Mouse (Mus musculus): Measurements from ENCODE around the gene Ttc9c. TPM values are rescaled to one million over a fixed set of nuclear protein-coding genes. Genes with fewer than 3 reads are reported as not detected.

Gene Ttc9c
- polyA plus RNA-seq, 1 experiment from 2014 or later: 25.1 TPM

- WGBS (ENCODE audit: insufficient replicate concordance): 19% methylated on average over 5 of the region's 5 CpGs
- H3K36me3 ChIP-seq: peaks cover 57% of the 10 kb centered on the region
- ATAC-seq (ENCODE audit: low read depth) (peak; percentile 65), DNase-seq (peak; percentile 53)
- peak overlapping the region; percentile 98 for H3K9ac ChIP-seq
- H3K4me2 ChIP-seq: peak overlapping the region; percentile 99
- H3K9me3 ChIP-seq (replicated peaks): no peaks in the 10 kb centered on the region
- peaks cover 57% of the 10 kb centered on the region for H3K4me1 ChIP-seq (replicated peaks)
- peak overlapping the region; percentile 99 for H3K27ac ChIP-seq
- no peaks in the 10 kb centered on the region for H3K27me3 ChIP-seq
- H3K4me3 ChIP-seq (replicated peaks): peak overlapping the region; percentile 87
Observed at GRCm38 (mm10) chr19:8772996-8773395, 46.1 kb downstream of the Ttc9c start.

- peak within 1 kb of the TSS; percentile 85 for H3K4me3 ChIP-seq (replicated peaks)
- DNase-seq: peak; percentile 61
- H3K9me3 ChIP-seq (replicated peaks): 0 out of 2 replicates have a peak, but pooled peaks cover 1% of the 10 kb centered on the region
- peak within 1 kb of the TSS; percentile 99 for H3K27ac ChIP-seq
- WGBS (ENCODE audit: insufficient replicate concordance): 14% methylated on average over 29 of the region's 29 CpGs
- H3K27me3 ChIP-seq: no peaks in the 10 kb centered on the region
- peaks cover 46% of the 10 kb centered on the region for H3K4me1 ChIP-seq (replicated peaks)
- peak within 1 kb of the TSS; percentile 93 for H3K9ac ChIP-seq
- no peak for ATAC-seq (ENCODE audit: low read depth)
- peak within 1 kb of the TSS; percentile 99 for H3K4me2 ChIP-seq
- H3K36me3 ChIP-seq: peaks cover 75% of the 10 kb centered on the region
Observed at GRCm38 (mm10) chr19:8770567-8771270, 48.4 kb downstream of the Ttc9c start, which contains the start of gene Tmem223. Gene Tmem223, plus strand, starts transcription at chr19:8770996.

GRCm38 (mm10) chr19:8765562-8765961 lies 53.6 kb downstream of the Ttc9c start:
- H3K4me1 ChIP-seq (replicated peaks): peaks cover 9% of the 10 kb centered on the region
- H3K4me3 ChIP-seq (replicated peaks): no peak overlapping the region
- 89% methylated on average over 9 of the region's 9 CpGs for WGBS (ENCODE audit: insufficient replicate concordance)
- H3K36me3 ChIP-seq: peaks cover 95% of the 10 kb centered on the region
- ATAC-seq (ENCODE audit: low read depth): no peak
- no peak for DNase-seq
- H3K9me3 ChIP-seq (replicated peaks): 0 out of 2 replicates have a peak, but pooled peaks cover 4% of the 10 kb centered on the region
- H3K27ac ChIP-seq: no peak overlapping the region
- no peak overlapping the region for H3K9ac ChIP-seq
- H3K4me2 ChIP-seq: no peak overlapping the region
- H3K27me3 ChIP-seq: no peaks in the 10 kb centered on the region

GRCm38 (mm10) chr19:8763276-8763675 lies 55.9 kb downstream of the Ttc9c start:
- Histone ChIP-seq H3K4me2 (no peak overlapping the region), H3K4me3 (replicated peaks) (no peak overlapping the region), H3K36me3 (peaks cover 80% of the 10 kb centered on the region), H3K9ac (no peak overlapping the region), H3K9me3 (replicated peaks) (0 out of 2 replicates have a peak, but pooled peaks cover 4% of the 10 kb centered on the region), H3K27ac (no peak overlapping the region; the same call in 1 of the 2 replicates), H3K27me3 (no peaks in the 10 kb centered on the region), H3K4me1 (replicated peaks) (peaks cover 18% of the 10 kb centered on the region)
- 74% methylated on average over 4 of the region's 4 CpGs for WGBS (ENCODE audit: insufficient replicate concordance)
- no peak for ATAC-seq (ENCODE audit: low read depth)
- no peak for DNase-seq

GRCm38 (mm10) chr19:8760757-8761156 lies 58.4 kb downstream of the Ttc9c start:
- H3K4me1 ChIP-seq (replicated peaks): peaks cover 30% of the 10 kb centered on the region
- H3K4me3 ChIP-seq (replicated peaks): no peak overlapping the region
- 71% methylated on average over 2 of the region's 2 CpGs for WGBS (ENCODE audit: insufficient replicate concordance)
- H3K27ac ChIP-seq: no peak overlapping the region
- H3K27me3 ChIP-seq: no peaks in the 10 kb centered on the region
- H3K9me3 ChIP-seq (replicated peaks): 0 out of 2 replicates have a peak, but pooled peaks cover 3% of the 10 kb centered on the region
- H3K9ac ChIP-seq: no peak overlapping the region
- H3K4me2 ChIP-seq: no peak overlapping the region
- ATAC-seq (ENCODE audit: low read depth) (no peak), DNase-seq (no peak)
- peaks cover 56% of the 10 kb centered on the region for H3K36me3 ChIP-seq

Other genes starting within 250 kb of the Ttc9c start
- gene Slc22a8, start 228.1 kb downstream of the Ttc9c start, polyA plus RNA-seq (2015; fragmentation: Nextera tagmentation; extraction: Ambion mirVana): 1.3 and 1.6 TPM in 2 replicates
- gene Slc22a6, start 201.3 kb downstream of the Ttc9c start, polyA plus RNA-seq (2015; fragmentation: Nextera tagmentation; extraction: Ambion mirVana): not detected in 2 replicates
- not detected in 2 replicates for gene Chrm1, start 155.5 kb downstream of the Ttc9c start, polyA plus RNA-seq (2015; fragmentation: Nextera tagmentation; extraction: Ambion mirVana)
- 118 and 128 TPM in 2 replicates for gene Slc3a2, start 96.0 kb downstream of the Ttc9c start, polyA plus RNA-seq (2015; fragmentation: Nextera tagmentation; extraction: Ambion mirVana)
- gene Wdr74, start 83.5 kb downstream of the Ttc9c start, polyA plus RNA-seq (2015; fragmentation: Nextera tagmentation; extraction: Ambion mirVana): 80.8 and 81.6 TPM in 2 replicates
- gene 1700092M07Rik, start 78.6 kb downstream of the Ttc9c start, polyA plus RNA-seq (2015; fragmentation: Nextera tagmentation; extraction: Ambion mirVana): 0.81 and 1.3 TPM in 2 replicates
- gene Stx5a, start 77.9 kb downstream of the Ttc9c start, polyA plus RNA-seq (2015; fragmentation: Nextera tagmentation; extraction: Ambion mirVana): 48.2 and 51.9 TPM in 2 replicates
- gene Nxf1, start 62.3 kb downstream of the Ttc9c start, polyA plus RNA-seq (2015; fragmentation: Nextera tagmentation; extraction: Ambion mirVana): 93.3 and 104 TPM in 2 replicates
- 66.1 and 74.2 TPM in 2 replicates for gene Tmem223, start 48.3 kb downstream of the Ttc9c start, polyA plus RNA-seq (2015; fragmentation: Nextera tagmentation; extraction: Ambion mirVana)
- gene Tmem179b, start 44.9 kb downstream of the Ttc9c start, polyA plus RNA-seq (2015; fragmentation: Nextera tagmentation; extraction: Ambion mirVana): 93.6 and 97.1 TPM in 2 replicates
- gene Taf6l, start 32.9 kb downstream of the Ttc9c start, polyA plus RNA-seq (2015; fragmentation: Nextera tagmentation; extraction: Ambion mirVana): 16.6 and 17.2 TPM in 2 replicates
- gene Polr2g, start 20.8 kb downstream of the Ttc9c start, polyA plus RNA-seq (2015; fragmentation: Nextera tagmentation; extraction: Ambion mirVana): 105 and 110 TPM in 2 replicates
- 1.5 TPM in 2 replicates for gene Zbtb3, start 16.8 kb downstream of the Ttc9c start, polyA plus RNA-seq (2015; fragmentation: Nextera tagmentation; extraction: Ambion mirVana)
- 2.8 and 3.0 TPM in 2 replicates for gene Hnrnpul2, start 677 bp upstream of the Ttc9c start, polyA plus RNA-seq (2015; fragmentation: Nextera tagmentation; extraction: Ambion mirVana)
- not detected in 2 replicates for gene AC129217.1, start 10.4 kb upstream of the Ttc9c start, polyA plus RNA-seq (2015; fragmentation: Nextera tagmentation; extraction: Ambion mirVana)
- gene Bscl2, start 18.1 kb upstream of the Ttc9c start, polyA plus RNA-seq (2015; fragmentation: Nextera tagmentation; extraction: Ambion mirVana): 33.8 and 37.2 TPM in 2 replicates
- gene Gng3, start 19.9 kb upstream of the Ttc9c start, polyA plus RNA-seq (2015; fragmentation: Nextera tagmentation; extraction: Ambion mirVana): 0.52 and 0.73 TPM in 2 replicates
- 0.05 and 0.18 TPM in 2 replicates for gene Lrrn4cl, start 31.4 kb upstream of the Ttc9c start, polyA plus RNA-seq (2015; fragmentation: Nextera tagmentation; extraction: Ambion mirVana)
- 112 and 125 TPM in 2 replicates for gene Ubxn1, start 52.2 kb upstream of the Ttc9c start, polyA plus RNA-seq (2015; fragmentation: Nextera tagmentation; extraction: Ambion mirVana)
- gene Uqcc3, start 61.6 kb upstream of the Ttc9c start, polyA plus RNA-seq (2015; fragmentation: Nextera tagmentation; extraction: Ambion mirVana): 37.8 and 38.5 TPM in 2 replicates
- 81.2 and 113 TPM in 2 replicates for gene Lbhd1, start 64.4 kb upstream of the Ttc9c start, polyA plus RNA-seq (2015; fragmentation: Nextera tagmentation; extraction: Ambion mirVana)
- gene Gm49403, start 64.6 kb upstream of the Ttc9c start, polyA plus RNA-seq (2015; fragmentation: Nextera tagmentation; extraction: Ambion mirVana): not detected in 2 replicates
- 89.5 and 92.3 TPM in 2 replicates for gene 1810009A15Rik, start 69.5 kb upstream of the Ttc9c start, polyA plus RNA-seq (2015; fragmentation: Nextera tagmentation; extraction: Ambion mirVana)
- gene Gm49416, start 69.6 kb upstream of the Ttc9c start, polyA plus RNA-seq (2015; fragmentation: Nextera tagmentation; extraction: Ambion mirVana): not detected in 2 replicates
- 26.1 and 26.5 TPM in 2 replicates for gene Ints5, start 73.7 kb upstream of the Ttc9c start, polyA plus RNA-seq (2015; fragmentation: Nextera tagmentation; extraction: Ambion mirVana)
- 41.4 and 52.7 TPM in 2 replicates for gene Ganab, start 78.7 kb upstream of the Ttc9c start, polyA plus RNA-seq (2015; fragmentation: Nextera tagmentation; extraction: Ambion mirVana)
- 20.1 and 22.8 TPM in 2 replicates for gene B3gat3, start 101.0 kb upstream of the Ttc9c start, polyA plus RNA-seq (2015; fragmentation: Nextera tagmentation; extraction: Ambion mirVana)
- 2.7 and 2.8 TPM in 2 replicates for gene Rom1, start 110.0 kb upstream of the Ttc9c start, polyA plus RNA-seq (2015; fragmentation: Nextera tagmentation; extraction: Ambion mirVana)
- 14.4 and 15.2 TPM in 2 replicates for gene Eml3, start 110.2 kb upstream of the Ttc9c start, polyA plus RNA-seq (2015; fragmentation: Nextera tagmentation; extraction: Ambion mirVana)
- 99.5 and 114 TPM in 2 replicates for gene Mta2, start 122.5 kb upstream of the Ttc9c start, polyA plus RNA-seq (2015; fragmentation: Nextera tagmentation; extraction: Ambion mirVana)
- 18.7 and 20.2 TPM in 2 replicates for gene Tut1, start 134.5 kb upstream of the Ttc9c start, polyA plus RNA-seq (2015; fragmentation: Nextera tagmentation; extraction: Ambion mirVana)
- gene Eef1g, start 147.7 kb upstream of the Ttc9c start, polyA plus RNA-seq (2015; fragmentation: Nextera tagmentation; extraction: Ambion mirVana): 298 and 320 TPM in 2 replicates
- 1.4 and 1.6 TPM in 2 replicates for gene Ahnak, start 170.0 kb upstream of the Ttc9c start, polyA plus RNA-seq (2015; fragmentation: Nextera tagmentation; extraction: Ambion mirVana)